Mouse (Mus musculus): ENCODE measurements around the gene Sh3pxd2a. TPM values are rescaled to one million over a fixed set of nuclear protein-coding genes. Genes with fewer than 3 reads are reported as not detected.

Gene Sh3pxd2a
- polyA plus RNA-seq, 1 experiment from 2014 or later = 8.8 TPM

DNA sequence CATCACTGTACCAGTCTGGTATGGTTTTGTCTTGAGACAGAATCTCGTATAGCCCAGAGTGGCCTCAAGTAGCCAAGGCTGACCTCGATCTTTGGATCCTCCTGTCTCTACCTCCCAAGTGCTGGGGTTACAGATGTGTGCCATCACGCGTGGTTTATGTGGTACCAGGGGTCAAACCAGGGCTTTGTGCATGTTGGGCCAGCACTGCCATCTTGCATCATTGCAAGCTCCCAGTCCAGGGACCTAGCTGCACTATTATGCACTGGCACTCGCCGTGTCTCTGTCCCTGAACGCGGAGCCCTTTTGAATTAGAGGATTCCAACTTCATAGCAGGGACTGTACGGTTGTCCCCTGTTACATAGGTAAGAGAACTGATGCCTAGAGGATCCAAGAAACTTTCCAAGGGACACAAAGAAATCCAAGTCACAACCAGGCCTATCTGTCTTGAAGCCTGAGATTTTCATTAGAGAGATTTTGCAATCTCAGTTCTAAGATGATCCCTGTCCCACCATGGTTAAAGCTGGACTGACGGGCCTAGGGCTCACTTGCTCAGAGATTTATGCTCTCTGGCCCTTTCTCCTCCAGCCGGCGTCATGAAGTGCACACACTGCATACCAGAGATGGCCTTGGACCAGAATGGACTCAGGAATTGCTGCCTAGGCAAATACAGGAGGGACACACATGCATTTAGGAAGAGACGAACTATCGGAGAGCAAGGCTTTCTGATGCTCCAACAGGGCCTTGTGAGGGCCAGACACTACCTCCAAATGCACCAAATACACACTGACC lies 157.9 kb downstream of the Sh3pxd2a start:
- Histone ChIP-seq H3K4me2 (ENCODE audit: low read length) (no peak overlapping the region), H3K36me3 (ENCODE audit: control insufficient read depth, insufficient read depth, low read length) (peaks cover 30% of the 10 kb centered on the region), H3K9ac (ENCODE audit: low read length) (no peak overlapping the region), H3K4me3 (ENCODE audit: low read depth, low read length) (no peak overlapping the region), H3K27me3 (replicated peaks; ENCODE audit: control insufficient read depth, insufficient read depth, low read length) (no peaks in the 10 kb centered on the region), H3K9me3 (ENCODE audit: control insufficient read depth, low read length) (no peaks in the 10 kb centered on the region), H3K27ac (ENCODE audit: low read depth) (no peak overlapping the region), H3K4me1 (replicated peaks; ENCODE audit: control insufficient read depth, insufficient read depth, low read length) (peaks cover 25% of the 10 kb centered on the region)
- no peak for DNase-seq (ENCODE audit: low spot score)
- WGBS = 79% methylated on average over 14 of the region's 14 CpGs
- no peak for ATAC-seq (replicated peaks; ENCODE audit: low FRiP score, low TSS enrichment, low read depth)

- H3K27me3 ChIP-seq (replicated peaks; ENCODE audit: control insufficient read depth, insufficient read depth, low read length) = no peaks in the 10 kb centered on the region
Observed at GRCm38 (mm10) chr19:47305401-47305800, 158.8 kb downstream of the Sh3pxd2a start.

GRCm38 (mm10) chr19:47304170-47304745 lies 159.9 kb downstream of the Sh3pxd2a start:
- Histone ChIP-seq H3K9ac (ENCODE audit: low read length) (no peak overlapping the region), H3K27me3 (replicated peaks; ENCODE audit: control insufficient read depth, insufficient read depth, low read length) (no peaks in the 10 kb centered on the region), H3K27ac (ENCODE audit: low read depth) (no peak overlapping the region), H3K4me2 (ENCODE audit: low read length) (no peak overlapping the region), H3K4me3 (ENCODE audit: low read depth, low read length) (no peak overlapping the region), H3K9me3 (ENCODE audit: control insufficient read depth, low read length) (no peaks in the 10 kb centered on the region), H3K4me1 (replicated peaks; ENCODE audit: control insufficient read depth, insufficient read depth, low read length) (peaks cover 33% of the 10 kb centered on the region), H3K36me3 (ENCODE audit: control insufficient read depth, insufficient read depth, low read length) (peaks cover 33% of the 10 kb centered on the region)
- ATAC-seq (replicated peaks; ENCODE audit: low FRiP score, low TSS enrichment, low read depth) (no peak), DNase-seq (ENCODE audit: low spot score) (no peak)
- WGBS = 89% methylated on average over 5 of the region's 5 CpGs

More at GRCm38 (mm10) chr19:47305401-47305800, 158.8 kb downstream of the Sh3pxd2a start:
- no peak overlapping the region for H3K27ac ChIP-seq (ENCODE audit: low read depth)
- no peaks in the 10 kb centered on the region for H3K9me3 ChIP-seq (ENCODE audit: control insufficient read depth, low read length)
- H3K4me2 ChIP-seq (ENCODE audit: low read length) = no peak overlapping the region
- ATAC-seq (replicated peaks; ENCODE audit: low FRiP score, low TSS enrichment, low read depth) (no peak), DNase-seq (ENCODE audit: low spot score) (no peak)
- WGBS = 83% methylated on average over 10 of the region's 10 CpGs
- H3K36me3 ChIP-seq (ENCODE audit: control insufficient read depth, insufficient read depth, low read length) = peaks cover 30% of the 10 kb centered on the region
- H3K4me1 ChIP-seq (replicated peaks; ENCODE audit: control insufficient read depth, insufficient read depth, low read length) = peaks cover 33% of the 10 kb centered on the region
- H3K4me3 ChIP-seq (ENCODE audit: low read depth, low read length) = no peak overlapping the region
- no peak overlapping the region for H3K9ac ChIP-seq (ENCODE audit: low read length)

- Histone ChIP-seq H3K9ac (ENCODE audit: low read length) (no peak overlapping the region), H3K4me2 (ENCODE audit: low read length) (no peak overlapping the region), H3K27me3 (replicated peaks; ENCODE audit: control insufficient read depth, insufficient read depth, low read length) (no peaks in the 10 kb centered on the region), H3K4me3 (ENCODE audit: low read depth, low read length) (no peak overlapping the region), H3K36me3 (ENCODE audit: control insufficient read depth, insufficient read depth, low read length) (peaks cover 41% of the 10 kb centered on the region), H3K9me3 (ENCODE audit: control insufficient read depth, low read length) (no peaks in the 10 kb centered on the region), H3K27ac (ENCODE audit: low read depth) (peak overlapping the region; percentile 75; the same call in 1 of the 2 replicates), H3K4me1 (replicated peaks; ENCODE audit: control insufficient read depth, insufficient read depth, low read length) (peaks cover 30% of the 10 kb centered on the region)
- ATAC-seq (replicated peaks; ENCODE audit: low FRiP score, low TSS enrichment, low read depth) = no peak
- DNase-seq (ENCODE audit: low spot score) = no peak
- 87% methylated on average over 10 of the region's 10 CpGs for WGBS
Observed at GRCm38 (mm10) chr19:47303128-47303527, 161.1 kb downstream of the Sh3pxd2a start.

DNA sequence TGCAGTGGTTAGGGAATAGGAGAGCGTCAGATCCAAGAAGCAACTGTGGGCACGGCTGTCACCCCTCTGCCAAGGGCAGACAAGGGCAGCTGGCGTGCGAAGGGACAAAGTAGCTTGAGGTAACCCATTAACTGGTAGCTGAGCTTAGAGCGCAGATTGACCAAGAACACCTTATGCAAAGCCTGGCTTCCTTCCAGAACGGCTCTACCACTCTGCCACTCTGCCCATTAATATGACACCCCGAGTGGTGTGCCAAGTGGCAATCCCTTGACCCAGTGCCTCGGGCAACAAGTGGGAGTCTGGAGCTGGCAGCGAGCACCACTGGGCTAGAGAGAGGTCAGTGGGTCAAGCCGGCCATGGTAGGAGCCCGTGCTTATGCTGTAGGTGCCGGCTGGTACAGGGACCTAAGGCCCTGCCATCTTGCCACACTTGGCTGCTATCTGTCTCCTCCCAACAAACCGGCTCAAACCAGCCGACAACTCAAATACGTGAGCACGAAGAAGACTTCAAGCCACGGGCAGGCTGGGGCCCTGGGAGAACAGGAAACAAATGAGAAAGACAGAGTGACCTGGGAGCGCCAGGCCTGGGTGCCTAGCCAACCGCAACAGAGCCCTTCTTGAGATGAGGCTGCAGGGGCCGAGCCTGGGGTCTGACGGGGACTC lies 161.9 kb downstream of the Sh3pxd2a start:
- ATAC-seq (replicated peaks; ENCODE audit: low FRiP score, low TSS enrichment, low read depth) = no peak; the same call in 1 of the 2 replicates
- Histone ChIP-seq H3K4me1 (replicated peaks; ENCODE audit: control insufficient read depth, insufficient read depth, low read length) (peaks cover 30% of the 10 kb centered on the region), H3K9ac (ENCODE audit: low read length) (no peak overlapping the region), H3K36me3 (ENCODE audit: control insufficient read depth, insufficient read depth, low read length) (peaks cover 40% of the 10 kb centered on the region), H3K27me3 (replicated peaks; ENCODE audit: control insufficient read depth, insufficient read depth, low read length) (no peaks in the 10 kb centered on the region), H3K9me3 (ENCODE audit: control insufficient read depth, low read length) (no peaks in the 10 kb centered on the region), H3K4me3 (ENCODE audit: low read depth, low read length) (no peak overlapping the region), H3K4me2 (ENCODE audit: low read length) (peak overlapping the region; percentile 23), H3K27ac (ENCODE audit: low read depth) (peak overlapping the region; percentile 75)
- WGBS = 55% methylated on average over 21 of the region's 21 CpGs
- DNase-seq (ENCODE audit: low spot score) = no peak

- Histone ChIP-seq H3K27ac (ENCODE audit: low read depth) (peak overlapping the region; percentile 75), H3K4me2 (ENCODE audit: low read length) (peak overlapping the region; percentile 23), H3K9me3 (ENCODE audit: control insufficient read depth, low read length) (no peaks in the 10 kb centered on the region), H3K9ac (ENCODE audit: low read length) (peak overlapping the region; percentile 25; the same call in 1 of the 2 replicates), H3K4me1 (replicated peaks; ENCODE audit: control insufficient read depth, insufficient read depth, low read length) (peaks cover 30% of the 10 kb centered on the region), H3K4me3 (ENCODE audit: low read depth, low read length) (no peak overlapping the region), H3K27me3 (replicated peaks; ENCODE audit: control insufficient read depth, insufficient read depth, low read length) (no peaks in the 10 kb centered on the region), H3K36me3 (ENCODE audit: control insufficient read depth, insufficient read depth, low read length) (peaks cover 40% of the 10 kb centered on the region)
- WGBS = 16% methylated on average over 19 of the region's 19 CpGs
- ATAC-seq (replicated peaks; ENCODE audit: low FRiP score, low TSS enrichment, low read depth) = peak; percentile 56
- peak; percentile 68 for DNase-seq (ENCODE audit: low spot score)
Observed at GRCm38 (mm10) chr19:47301303-47302190, 162.7 kb downstream of the Sh3pxd2a start.

- ATAC-seq (replicated peaks; ENCODE audit: low FRiP score, low TSS enrichment, low read depth) (no peak), DNase-seq (ENCODE audit: low spot score) (no peak)
- Histone ChIP-seq H3K4me2 (ENCODE audit: low read length) (no peak overlapping the region), H3K9me3 (ENCODE audit: control insufficient read depth, low read length) (no peaks in the 10 kb centered on the region), H3K27ac (ENCODE audit: low read depth) (no peak overlapping the region), H3K4me1 (replicated peaks; ENCODE audit: control insufficient read depth, insufficient read depth, low read length) (peaks cover 26% of the 10 kb centered on the region), H3K36me3 (ENCODE audit: control insufficient read depth, insufficient read depth, low read length) (peaks cover 33% of the 10 kb centered on the region), H3K27me3 (replicated peaks; ENCODE audit: control insufficient read depth, insufficient read depth, low read length) (no peaks in the 10 kb centered on the region), H3K9ac (ENCODE audit: low read length) (no peak overlapping the region), H3K4me3 (ENCODE audit: low read depth, low read length) (no peak overlapping the region)
- WGBS = 90% methylated on average over 11 of the region's 11 CpGs
Observed at GRCm38 (mm10) chr19:47298100-47298499, 166.1 kb downstream of the Sh3pxd2a start.

DNA sequence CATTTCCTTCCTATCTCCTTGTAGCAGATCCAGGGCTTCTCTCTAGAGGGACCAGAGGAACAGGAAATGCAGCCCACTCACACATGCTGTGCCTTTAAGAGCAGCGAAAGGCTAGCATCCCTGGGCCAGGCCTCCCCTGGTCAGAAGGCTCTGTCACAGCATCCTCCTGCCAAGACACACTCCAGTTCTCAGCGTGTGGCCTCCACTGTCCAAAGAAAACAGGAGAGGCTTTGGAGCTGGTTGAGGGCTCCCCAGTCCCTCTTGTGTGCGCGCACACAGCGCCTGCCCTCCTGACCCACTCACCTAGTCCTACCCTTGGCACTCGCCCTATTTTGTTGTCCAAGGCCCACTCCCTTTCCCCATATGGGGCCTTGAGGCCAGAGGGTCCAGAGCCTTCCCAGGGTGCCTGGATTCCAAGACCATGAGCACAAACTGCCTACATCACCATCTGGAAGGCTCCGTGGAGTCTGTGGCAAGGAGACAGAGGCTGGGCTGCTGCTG lies 171.7 kb downstream of the Sh3pxd2a start:
- Histone ChIP-seq H3K4me2 (ENCODE audit: low read length) (no peak overlapping the region), H3K9me3 (ENCODE audit: control insufficient read depth, low read length) (no peaks in the 10 kb centered on the region), H3K4me3 (ENCODE audit: low read depth, low read length) (no peak overlapping the region), H3K36me3 (ENCODE audit: control insufficient read depth, insufficient read depth, low read length) (peaks cover 28% of the 10 kb centered on the region), H3K4me1 (replicated peaks; ENCODE audit: control insufficient read depth, insufficient read depth, low read length) (peaks cover 22% of the 10 kb centered on the region), H3K27me3 (replicated peaks; ENCODE audit: control insufficient read depth, insufficient read depth, low read length) (no peaks in the 10 kb centered on the region), H3K27ac (ENCODE audit: low read depth) (peak overlapping the region; percentile 39), H3K9ac (ENCODE audit: low read length) (no peak overlapping the region)
- whole genome bisulfite sequencing = 52% methylated on average over 7 of the region's 7 CpGs
- ATAC-seq (replicated peaks; ENCODE audit: low FRiP score, low TSS enrichment, low read depth) = no peak
- no peak for DNase-seq (ENCODE audit: low spot score)

Measured in intestine, embryonic 14.5 days (tissue).